Mouse (Mus musculus) heart, postnatal 0 days (tissue): ENCODE measurements around the gene Tmem97. TPM values are rescaled to one million over a fixed set of nuclear protein-coding genes. Genes with fewer than 3 reads are reported as not detected.

Experiments used
- ATAC-seq: fragments of 200-750 bp; cut with Nextera tagmentation; 2 replicates; pipeline ENCODE4 v1.8.0; 2017; ENCODE audit warnings: low read depth, moderate number of reproducible peaks, moderate library complexity; ENCODE audit not compliant: insufficient read depth
- DNase-seq: peaks from one replicate; pipeline ENCODE4 v3.0.0-alpha.2; 2016; ENCODE audit warnings: low spot score
- H3K27ac ChIP-seq: fragments of 300-500 bp; sonication (generic); 2 replicates; pipeline ENCODE4 v1.5.1; 2014; ENCODE audit warnings: low read depth, mild to moderate bottlenecking
- H3K27me3 ChIP-seq: fragments of 300-500 bp; sonication (generic); 2 replicates; pipeline ENCODE4 v1.6.1; 2014; ENCODE audit warnings: low read length, mixed read lengths; ENCODE audit not compliant: control insufficient read depth, insufficient read depth
- H3K36me3 ChIP-seq: fragments of 300-500 bp; sonication (generic); replicated peaks from 2 replicates; pipeline ENCODE4 v1.6.1; 2014; ENCODE audit warnings: low read length, mixed read lengths; ENCODE audit not compliant: control insufficient read depth, insufficient read depth
- H3K4me1 ChIP-seq: fragments of 300-500 bp; sonication (generic); 2 replicates; pipeline ENCODE4 v1.6.1; 2014; ENCODE audit warnings: antibody characterized with exemption; ENCODE audit not compliant: control insufficient read depth, insufficient read depth
- H3K4me2 ChIP-seq: fragments of 300-500 bp; sonication (generic); 2 replicates; pipeline ENCODE4 v1.6.1; 2014; ENCODE audit warnings: low read depth, mild to moderate bottlenecking, low read length, moderate library complexity
- H3K4me3 ChIP-seq: fragments of 300-500 bp; sonication (generic); 2 replicates; pipeline ENCODE4 v1.5.1; 2014; ENCODE audit warnings: low read depth, low read length
- H3K9ac ChIP-seq: fragments of 300-500 bp; sonication (generic); replicated peaks from 2 replicates; pipeline ENCODE4 v1.6.1; 2014; ENCODE audit warnings: low read depth, low read length, mixed read lengths
- H3K9me3 ChIP-seq: fragments of 300-500 bp; sonication (generic); replicated peaks from 2 replicates; pipeline ENCODE4 v1.6.1; 2016; ENCODE audit warnings: low read length; ENCODE audit not compliant: control insufficient read depth
- CTCF ChIP-seq: IDR thresholded peaks from 2 replicates; pipeline ENCODE4 v1.5.1; 2016; ENCODE audit warnings: antibody characterized with exemption, control low read depth, low read depth
- EP300 ChIP-seq: IDR thresholded peaks from 2 replicates; pipeline ENCODE4 v1.6.1; 2016; ENCODE audit warnings: antibody characterized with exemption, low read depth
- WGBS: fragments of 180-500 bp; shearing (Covaris S2); extraction: QIAGEN DNeasy Blood & Tissue Kit; methylation state at CpG from one replicate; pipeline ENCODE4 v1.1.7; 2014; 5-methylcytosine and 5-hydroxymethylcytosine counted together
- polyA plus RNA-seq: library from polyadenylated mRNA; unstranded; fragments of >200 nt; fragmentation: Nextera tagmentation; extraction: Ambion mirVana; gene quantifications from 2 replicates; pipeline ENCODE4 v1.2.1, GENCODE M21; 2015
- total RNA-seq: library from RNA; depleted of rRNA; stranded (reverse); fragments of >200 nt; gene quantifications from 2 replicates; pipeline ENCODE4 v1.2.3, GENCODE M21; 2014; ENCODE audit warnings: low replicate concordance

Gene Tmem97
- total and polyA plus RNA-seq, 2 experiments from 2014 or later = 39.4 to 41.5 TPM

DNA sequence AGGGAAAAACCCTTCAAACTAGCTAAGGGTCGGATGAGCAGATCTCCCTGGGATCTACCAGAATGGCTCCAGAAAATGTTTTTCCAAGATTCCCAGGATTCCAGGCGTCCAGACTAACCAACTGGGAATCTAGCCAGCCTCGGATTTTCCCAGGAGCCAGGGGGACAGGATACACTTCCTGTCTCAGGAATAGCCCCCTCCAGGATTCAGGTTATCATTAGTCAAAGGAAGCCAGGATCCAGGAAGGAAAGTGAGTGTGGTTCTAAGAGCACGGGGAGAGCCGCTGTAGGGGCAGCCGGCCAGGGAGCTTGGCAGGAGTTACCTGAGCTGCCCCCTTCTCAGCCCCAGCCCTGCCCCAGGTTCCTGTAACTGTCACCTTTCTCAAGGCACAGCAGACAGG, 19.5 kb downstream of the Tmem97 start:
- Histone ChIP-seq H3K9me3 (no peaks in the 10 kb centered on the region), H3K4me2 (peak overlapping the region; percentile 15; the same call in 1 of the 2 replicates), H3K36me3 (peaks cover 47% of the 10 kb centered on the region), H3K4me3 (no peak overlapping the region), H3K4me1 (peaks cover 11% of the 10 kb centered on the region), H3K27ac (peak overlapping the region; percentile 79), H3K9ac (peak overlapping the region; percentile 15; the same call in 1 of the 2 replicates), H3K27me3 (no peaks in the 10 kb centered on the region)
- 51% methylated on average over 6 of the region's 6 CpGs for WGBS
- TF ChIP-seq EP300 = peak; percentile 80
- no peak for TF ChIP-seq CTCF
- ATAC-seq (peak; percentile 6; the same call in 1 of the 2 replicates), DNase-seq (peak; percentile 61)

- no peak for ATAC-seq
- Histone ChIP-seq H3K4me2 (peak overlapping the region; percentile 15; the same call in 1 of the 2 replicates), H3K27ac (peak overlapping the region; percentile 79), H3K4me3 (no peak overlapping the region), H3K9me3 (no peaks in the 10 kb centered on the region), H3K9ac (no peak overlapping the region), H3K4me1 (peaks cover 6% of the 10 kb centered on the region), H3K36me3 (peaks cover 57% of the 10 kb centered on the region), H3K27me3 (no peaks in the 10 kb centered on the region)
- TF ChIP-seq EP300 (no peak), CTCF (no peak)
- 86% methylated on average over 12 of the region's 12 CpGs for WGBS
- no peak for DNase-seq
Measured at GRCm38 (mm10) chr11:78530001-78530400, 20.6 kb downstream of the Tmem97 start.

DNA sequence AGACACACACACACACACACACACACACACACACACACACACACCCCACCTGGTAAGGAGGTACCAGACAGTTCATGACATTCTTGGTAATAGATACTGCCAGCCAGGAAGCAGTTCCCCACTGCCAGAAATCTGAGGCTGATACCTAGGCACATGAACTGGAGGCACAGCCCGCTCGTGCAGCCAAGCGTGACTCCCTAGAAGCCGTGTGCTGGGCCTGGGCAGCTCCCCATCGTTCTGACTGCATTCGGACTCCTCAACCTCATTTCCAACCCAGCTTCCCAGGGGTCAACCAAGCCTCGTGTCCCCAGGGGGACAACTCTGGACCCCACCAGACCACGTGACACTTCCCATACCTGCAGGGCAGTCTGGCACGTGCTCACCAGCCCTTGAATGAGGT, 21.9 kb downstream of the Tmem97 start:
- H3K4me1 ChIP-seq = no peaks in the 10 kb centered on the region
- peaks cover 70% of the 10 kb centered on the region for H3K36me3 ChIP-seq
- H3K27ac ChIP-seq = no peak overlapping the region
- no peaks in the 10 kb centered on the region for H3K9me3 ChIP-seq
- ATAC-seq (no peak), DNase-seq (no peak)
- TF ChIP-seq CTCF (no peak), EP300 (no peak)
- H3K27me3 ChIP-seq = no peaks in the 10 kb centered on the region
- WGBS = 83% methylated on average over 9 of the region's 9 CpGs
- H3K9ac ChIP-seq = no peak overlapping the region
- H3K4me3 ChIP-seq = no peak overlapping the region
- no peak overlapping the region for H3K4me2 ChIP-seq

DNA sequence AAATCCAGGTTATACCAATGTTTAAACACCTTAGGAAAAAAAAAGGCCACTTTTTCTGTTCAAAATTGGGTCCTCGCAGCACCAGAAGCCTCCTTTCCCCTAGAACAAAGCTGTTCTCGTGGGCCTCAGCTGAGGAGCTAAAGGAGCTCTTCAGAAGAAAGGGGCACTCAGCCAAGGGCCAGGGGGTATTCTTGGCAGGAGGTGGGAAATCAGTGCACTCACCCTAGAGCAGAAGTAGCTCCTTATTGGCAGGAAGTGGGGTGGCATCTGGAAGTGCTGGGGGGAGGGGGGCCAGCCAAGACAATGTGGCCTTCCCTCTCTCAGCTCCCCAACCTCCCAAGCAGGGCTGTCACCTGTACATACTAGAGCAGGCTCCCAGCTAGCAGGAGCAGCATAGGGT, 25.7 kb downstream of the Tmem97 start:
- H3K4me3 ChIP-seq = no peak overlapping the region
- no peaks in the 10 kb centered on the region for H3K9me3 ChIP-seq
- DNase-seq (no peak), ATAC-seq (no peak)
- H3K4me1 ChIP-seq = no peaks in the 10 kb centered on the region
- 84% methylated on average over 2 of the region's 2 CpGs for whole genome bisulfite sequencing
- no peak overlapping the region for H3K9ac ChIP-seq
- no peaks in the 10 kb centered on the region for H3K27me3 ChIP-seq
- TF ChIP-seq CTCF (no peak), EP300 (no peak)
- H3K27ac ChIP-seq = no peak overlapping the region
- H3K36me3 ChIP-seq = peaks cover 95% of the 10 kb centered on the region
- H3K4me2 ChIP-seq = no peak overlapping the region

GRCm38 (mm10) chr11:78523241-78523955, 27.2 kb downstream of the Tmem97 start:
- no peak overlapping the region for H3K9ac ChIP-seq
- TF ChIP-seq CTCF (0 out of 2 replicates have a peak, but pooled peaks have one; percentile 3), EP300 (no peak)
- no peaks in the 10 kb centered on the region for H3K4me1 ChIP-seq
- no peaks in the 10 kb centered on the region for H3K9me3 ChIP-seq
- H3K27ac ChIP-seq = no peak overlapping the region
- DNase-seq (no peak), ATAC-seq (no peak)
- H3K27me3 ChIP-seq = no peaks in the 10 kb centered on the region
- no peak overlapping the region for H3K4me2 ChIP-seq
- H3K36me3 ChIP-seq = peaks cover 99% of the 10 kb centered on the region
- WGBS = 62% methylated on average over 9 of the region's 9 CpGs
- no peak overlapping the region for H3K4me3 ChIP-seq
